Mouse (Mus musculus) CH12.LX (cell line): ENCODE data around the gene Cdk17.

Experiments
- BHLHE40 ChIP-seq: IDR thresholded peaks from 2 replicates; pipeline ENCODE4 v1.6.1; 2011; ENCODE audit warnings: mild to moderate bottlenecking, low read depth, low read length, improper control_type of control experiment
- CTCF ChIP-seq, 2 experiments: IDR thresholded peaks in 1 of 2; conservative IDR thresholded peaks in 1 of 2; 2 replicates each; pipeline ENCODE4 v1.5.1; 2011 to 2012; ENCODE audit warnings: low read depth in 2 of 2, low read length in 2 of 2, improper control_type of control experiment in 1 of 2, inconsistent platforms in 1 of 2, mild to moderate bottlenecking in 1 of 2, moderate library complexity in 1 of 2
- E2F4 ChIP-seq: IDR thresholded peaks from 2 replicates; pipeline ENCODE4 v1.6.1; 2011; ENCODE audit warnings: low read depth, low read length, improper control_type of control experiment; ENCODE audit not compliant: insufficient replicate concordance
- HCFC1 ChIP-seq: IDR thresholded peaks from 2 replicates; pipeline ENCODE4 v1.6.1; 2012; ENCODE audit warnings: low read depth, mild to moderate bottlenecking, inconsistent platforms, low read length, improper control_type of control experiment
- JUND ChIP-seq: conservative IDR thresholded peaks from 2 replicates; pipeline ENCODE4 v1.6.1; 2011; ENCODE audit warnings: low read depth, low read length, improper control_type of control experiment
- MAX ChIP-seq: IDR thresholded peaks from 2 replicates; pipeline ENCODE4 v1.6.1; 2011; ENCODE audit warnings: low read length, improper control_type of control experiment
- MXI1 ChIP-seq: IDR thresholded peaks from 2 replicates; pipeline ENCODE4 v1.6.1; 2011; ENCODE audit warnings: mild to moderate bottlenecking, low read depth, low read length, improper control_type of control experiment
- NRF1 ChIP-seq: IDR thresholded peaks from 2 replicates; pipeline ENCODE4 v1.6.1; 2014; ENCODE audit warnings: low read depth, mild to moderate bottlenecking, inconsistent platforms, low read length, improper control_type of control experiment, moderate library complexity
- POLR2A ChIP-seq: IDR thresholded peaks from 2 replicates; pipeline ENCODE4 v1.6.1; 2011; ENCODE audit warnings: low read depth, mild to moderate bottlenecking, improper control_type of control experiment, low read length
- POLR2AphosphoS2 ChIP-seq: IDR thresholded peaks from 2 replicates; pipeline ENCODE4 v1.6.1; 2011; ENCODE audit warnings: low read depth, low read length, improper control_type of control experiment
- USF1 ChIP-seq: IDR thresholded peaks from 2 replicates; pipeline ENCODE4 v1.6.1; 2014; ENCODE audit warnings: low read depth, mild to moderate bottlenecking, inconsistent platforms, low read length, improper control_type of control experiment

DNA sequence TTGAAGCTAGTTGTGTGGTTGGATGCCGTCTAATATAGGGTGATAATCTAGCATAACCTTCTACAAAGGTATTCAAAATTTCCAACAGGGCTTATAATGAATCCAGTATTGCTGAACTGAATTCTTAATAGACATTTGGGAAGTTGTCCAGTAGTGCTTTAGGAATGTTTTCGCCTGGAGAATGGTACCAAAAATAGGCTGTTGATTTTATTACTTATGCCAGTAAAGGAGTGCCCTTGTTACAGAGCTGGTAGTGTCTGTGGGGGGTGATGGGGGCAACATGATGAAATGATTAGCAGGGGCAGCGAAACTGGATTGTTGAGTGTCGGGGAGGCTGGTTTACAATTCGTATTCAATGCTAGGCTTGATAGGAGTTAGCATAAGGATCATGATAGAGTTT is 16.8 kb downstream of the Cdk17 start:
- no peak for TF ChIP-seq CTCF (conservative IDR thresholded peaks at IDR 0.05 in 1 of 2, IDR thresholded peaks at IDR 0.05 in 1 of 2; ENCODE audit: low read depth in 2 of 2, low read length in 2 of 2)
- TF ChIP-seq NRF1: no peak
- no peak for TF ChIP-seq POLR2A
- TF ChIP-seq JUND: no peak
- TF ChIP-seq POLR2AphosphoS2: no peak
- TF ChIP-seq E2F4: no peak
- no peak for TF ChIP-seq USF1
- no peak for TF ChIP-seq MXI1
- no peak for TF ChIP-seq MAX
- no peak for TF ChIP-seq HCFC1
- no peak for TF ChIP-seq BHLHE40
